Mouse (Mus musculus): Measurements from ENCODE around the gene B4galt2. TPM values are rescaled to one million over a fixed set of nuclear protein-coding genes. Genes with fewer than 3 reads are reported as not detected.
A peak's percentile ranks its signal among the peaks of the same experiment; 100 is the strongest.

Gene B4galt2
- total RNA-seq, 2 experiments from 2014 or later: 2.6 to 3.5 TPM

DNA sequence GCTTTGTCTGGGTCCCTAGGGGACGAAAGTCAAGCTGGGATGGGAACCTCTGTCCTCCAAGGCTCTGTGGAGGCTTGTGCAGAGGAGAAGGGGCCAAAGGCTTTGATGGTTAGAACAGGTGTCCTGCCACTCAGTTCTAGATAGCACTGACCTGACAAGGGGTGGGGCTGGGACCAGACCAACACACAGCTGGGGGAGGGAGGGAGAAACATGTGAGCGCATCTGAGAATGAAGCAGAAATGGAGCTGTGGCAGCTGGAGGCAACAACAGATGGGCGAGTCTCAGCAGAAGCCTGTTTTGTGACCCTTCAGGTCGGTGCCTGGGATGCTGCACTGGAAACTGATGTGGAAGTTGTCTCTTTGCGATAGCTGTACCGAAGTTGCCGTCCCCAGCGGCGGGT, 14.0 kb downstream of the B4galt2 start:
- DNase-seq: no peak

DNA sequence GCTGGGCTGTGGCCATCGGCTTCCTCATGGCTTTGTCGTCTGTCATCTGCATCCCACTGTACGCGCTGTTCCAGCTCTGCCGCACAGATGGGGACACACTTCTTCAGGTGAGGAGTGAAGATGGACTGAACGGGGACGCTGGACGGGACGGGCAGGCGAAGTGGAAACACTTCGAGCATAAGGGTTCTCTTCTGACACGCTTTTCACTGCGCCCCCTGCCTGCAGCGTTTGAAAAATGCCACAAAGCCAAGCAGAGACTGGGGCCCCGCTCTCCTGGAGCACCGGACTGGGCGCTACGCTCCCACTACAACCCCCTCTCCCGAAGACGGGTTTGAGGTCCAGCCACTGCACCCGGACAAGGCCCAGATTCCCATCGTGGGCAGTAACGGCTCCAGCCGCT, 15.5 kb downstream of the B4galt2 start:
- DNase-seq: peak; percentile 40

DNA sequence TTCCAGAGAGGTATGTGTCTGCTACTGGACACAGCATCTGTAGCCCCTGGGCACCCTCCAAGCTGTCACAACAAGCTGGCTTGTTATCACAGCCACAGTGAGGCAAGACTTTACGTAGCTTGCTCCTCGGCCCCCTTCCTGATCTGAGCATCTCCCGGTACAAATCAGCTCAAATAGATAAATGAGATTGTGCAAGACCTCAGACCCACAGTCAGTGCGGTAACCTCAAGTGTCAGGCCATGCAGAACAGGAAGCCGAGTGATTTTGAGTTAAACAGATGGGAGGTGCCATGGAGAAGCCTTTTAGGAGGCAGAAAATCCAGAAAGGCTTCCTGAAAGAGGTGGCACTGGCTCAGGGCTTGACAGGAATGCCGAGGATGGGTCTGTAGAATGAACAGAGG, 16.3 kb downstream of the B4galt2 start:
- no peak for DNase-seq

DNA sequence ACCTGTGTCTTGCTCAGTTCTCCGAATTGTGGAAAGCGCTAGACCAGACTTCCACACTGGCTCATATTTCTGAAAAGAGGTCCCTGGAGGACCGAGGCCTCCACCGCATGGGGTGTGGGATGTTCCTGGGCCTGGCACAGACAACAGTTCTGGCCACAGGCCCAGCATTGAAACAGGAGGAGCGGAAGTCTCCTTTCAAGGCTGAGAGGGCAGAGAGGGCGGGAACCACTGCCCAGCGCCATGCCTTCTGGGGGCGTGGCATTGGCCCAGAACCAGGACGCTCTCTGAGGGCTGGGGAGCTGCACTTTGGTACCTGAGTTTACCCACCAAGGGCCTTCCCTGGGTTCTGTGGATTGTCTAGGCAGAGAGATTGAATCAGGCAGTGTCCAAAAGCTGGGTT, 17.2 kb downstream of the B4galt2 start:
- DNase-seq: peak; percentile 81

DNA sequence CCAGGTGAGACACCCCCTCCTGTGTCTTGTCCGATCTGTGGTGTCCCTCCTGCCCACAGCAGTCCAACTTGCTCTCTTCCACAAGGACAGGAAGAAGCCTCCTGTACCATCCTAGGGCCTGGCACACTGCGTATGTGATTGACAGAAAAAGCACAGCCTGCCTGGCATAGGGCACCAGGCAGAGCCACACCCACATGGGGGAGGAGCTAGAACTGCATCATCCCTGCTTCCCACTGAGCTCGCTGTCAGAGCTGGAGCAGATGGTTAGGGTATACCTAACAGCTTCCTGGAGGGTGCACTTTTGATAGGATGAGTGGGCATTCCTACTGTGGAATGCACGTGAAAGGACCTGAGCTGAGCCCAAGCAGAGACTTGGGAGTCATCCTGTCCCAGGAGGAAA, 20.5 kb downstream of the B4galt2 start:
- no peak for DNase-seq

DNA sequence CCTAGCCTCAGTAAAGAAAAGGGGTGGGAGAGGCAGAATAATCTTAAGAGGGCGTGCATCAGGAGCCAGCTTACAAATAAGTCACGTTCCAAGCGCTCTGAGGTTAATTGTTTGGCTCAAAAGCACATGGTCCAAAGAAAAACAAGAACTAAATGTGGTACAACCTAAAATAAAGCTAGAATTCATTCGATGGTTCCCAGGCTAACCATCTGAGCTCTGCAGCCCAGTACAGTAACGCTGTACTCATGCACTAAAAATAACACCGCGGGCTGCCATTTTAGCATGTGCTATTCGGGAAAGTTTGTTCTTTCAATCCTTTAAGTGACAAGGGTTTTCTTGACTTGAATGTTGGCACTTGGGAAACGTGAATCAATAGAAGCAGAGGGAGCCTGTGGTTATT, 22.7 kb downstream of the B4galt2 start:
- DNase-seq: no peak

DNA sequence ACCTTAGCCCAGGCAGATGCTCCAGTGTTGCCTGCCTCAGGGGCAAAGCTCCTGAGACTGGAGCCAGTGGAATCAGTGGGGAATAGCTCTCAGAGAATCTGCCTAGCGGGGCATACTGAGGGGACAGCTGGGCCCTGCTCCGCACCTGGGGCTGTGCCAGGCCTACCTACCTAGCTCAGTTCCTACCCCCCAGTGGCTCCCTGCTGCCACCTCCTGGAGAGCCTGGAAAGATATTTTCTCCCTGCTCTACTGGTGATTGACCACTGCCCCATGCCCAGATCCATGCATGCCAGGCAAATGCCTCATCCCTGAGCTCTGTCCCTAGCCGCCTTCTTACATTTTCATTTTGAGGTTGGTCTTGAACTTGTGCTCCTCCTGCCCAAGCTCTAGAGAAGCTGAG, 24.5 kb downstream of the B4galt2 start:
- peak; percentile 66 for DNase-seq

DNA sequence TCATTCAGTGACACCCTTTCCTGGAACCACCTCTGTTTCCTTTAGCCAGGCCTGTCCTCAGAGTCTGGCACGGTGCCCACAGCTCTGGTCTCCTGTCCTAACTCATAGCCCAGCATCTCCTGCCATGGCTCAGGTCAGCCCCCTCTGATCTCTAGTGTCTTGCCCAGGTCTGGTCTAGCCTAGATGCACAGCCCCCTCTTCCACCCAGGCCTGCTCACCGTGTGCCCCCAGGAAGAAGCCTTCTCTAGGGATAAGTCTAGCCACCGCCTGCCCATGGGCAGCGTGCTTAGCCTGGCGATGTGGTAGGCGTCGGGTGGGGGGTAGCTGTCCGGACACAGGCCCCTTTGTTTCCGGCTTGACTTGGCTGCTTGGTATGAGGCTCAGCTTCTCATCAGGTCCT, 28.1 kb downstream of the B4galt2 start:
- no peak for DNase-seq

DNA sequence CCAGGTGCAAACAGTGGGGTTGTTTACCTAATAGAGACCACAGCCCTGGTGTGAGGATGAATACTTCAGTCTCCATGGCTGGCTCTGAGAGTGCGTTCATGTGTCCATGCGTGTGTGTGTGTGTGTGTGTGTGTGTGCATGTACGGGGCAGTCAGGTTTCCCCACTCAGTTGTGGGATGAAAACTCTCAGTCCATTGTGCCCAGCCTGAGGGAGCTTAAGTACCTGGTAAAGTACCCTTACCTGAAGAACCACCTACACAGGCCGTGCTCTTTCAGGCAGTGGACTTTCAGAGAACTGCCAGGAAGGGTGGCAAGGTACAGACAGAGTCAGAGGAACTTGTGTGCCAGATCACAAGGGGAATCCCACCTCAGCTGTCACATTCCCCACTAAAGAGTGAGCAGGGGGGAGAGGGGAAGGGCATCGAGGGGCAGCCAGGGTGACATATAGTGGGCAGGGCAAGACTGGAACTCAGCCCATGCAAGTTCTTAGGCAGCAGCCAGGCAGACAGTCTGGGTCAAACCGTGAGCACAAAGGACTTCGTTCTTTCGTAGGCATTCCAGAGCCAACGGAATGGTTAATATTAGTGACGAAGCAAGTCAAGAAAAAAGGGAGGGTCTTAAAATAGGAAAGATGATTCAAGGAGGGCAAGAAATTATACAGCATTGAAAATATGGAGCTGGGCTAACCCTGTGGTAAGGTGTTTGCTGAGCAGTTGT, 31.0 kb downstream of the B4galt2 start:
- no peak for DNase-seq

DNA sequence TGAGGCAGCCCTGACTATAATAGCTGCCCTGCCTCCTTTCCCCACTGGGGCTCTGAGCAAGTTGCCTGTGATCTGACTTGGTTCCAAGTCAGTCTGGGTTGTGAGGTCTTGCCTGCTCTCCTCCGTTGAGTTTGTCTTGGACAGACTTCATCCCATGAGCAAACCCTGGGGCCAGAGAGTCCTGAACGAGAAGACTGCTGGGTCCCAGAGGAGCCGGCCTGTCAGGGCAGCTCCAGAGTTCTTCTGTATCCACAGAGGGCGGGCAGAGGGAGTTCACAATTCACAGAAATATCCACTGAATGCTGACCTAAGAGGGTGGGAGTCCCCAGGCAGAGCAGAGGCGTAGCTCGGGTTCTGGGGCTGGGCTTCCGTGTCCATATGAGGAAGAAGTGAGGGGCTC, 32.4 kb downstream of the B4galt2 start:
- DNase-seq: peak; percentile 51

DNA sequence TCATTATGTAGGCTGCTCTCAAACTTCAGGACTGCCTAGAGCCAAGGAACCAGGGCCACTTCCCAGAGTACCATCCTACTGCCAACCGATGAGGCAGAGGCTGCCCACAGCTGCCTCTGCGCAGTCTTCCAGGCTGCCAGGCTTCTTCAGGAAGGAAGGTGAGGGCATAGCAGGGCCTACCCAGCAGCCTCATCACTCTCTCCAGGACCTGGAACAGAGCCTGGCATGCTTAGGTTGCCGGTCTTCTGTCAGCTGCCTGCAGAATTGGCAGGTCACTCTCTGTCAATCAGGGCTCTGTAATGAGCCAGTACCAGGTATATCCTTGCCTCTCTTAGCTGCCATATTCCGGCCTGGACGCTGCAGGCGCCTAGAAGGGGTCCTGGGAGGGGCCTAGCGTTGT, 33.1 kb downstream of the B4galt2 start:
- DNase-seq: peak; percentile 70

DNA sequence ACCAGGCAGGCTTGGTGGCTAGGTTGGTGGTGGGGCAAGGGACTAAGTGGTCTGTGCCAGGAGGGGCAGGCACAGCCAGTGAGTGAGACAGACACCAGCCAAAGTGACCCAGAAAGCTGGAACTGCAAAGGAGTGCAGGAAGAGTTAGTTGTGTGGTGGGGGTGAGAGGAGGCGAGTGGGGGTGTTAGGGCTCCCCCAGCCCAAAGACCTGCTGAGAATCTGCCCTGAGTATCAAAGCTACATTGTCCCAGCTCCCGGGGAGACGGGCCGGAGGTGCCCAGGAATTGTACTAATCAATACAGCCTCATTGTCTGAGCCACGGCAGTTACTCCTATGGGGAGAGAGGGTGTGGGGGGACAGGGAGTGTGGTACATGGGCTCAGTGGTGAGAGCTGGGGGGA, 33.8 kb downstream of the B4galt2 start:
- DNase-seq: no peak

DNA sequence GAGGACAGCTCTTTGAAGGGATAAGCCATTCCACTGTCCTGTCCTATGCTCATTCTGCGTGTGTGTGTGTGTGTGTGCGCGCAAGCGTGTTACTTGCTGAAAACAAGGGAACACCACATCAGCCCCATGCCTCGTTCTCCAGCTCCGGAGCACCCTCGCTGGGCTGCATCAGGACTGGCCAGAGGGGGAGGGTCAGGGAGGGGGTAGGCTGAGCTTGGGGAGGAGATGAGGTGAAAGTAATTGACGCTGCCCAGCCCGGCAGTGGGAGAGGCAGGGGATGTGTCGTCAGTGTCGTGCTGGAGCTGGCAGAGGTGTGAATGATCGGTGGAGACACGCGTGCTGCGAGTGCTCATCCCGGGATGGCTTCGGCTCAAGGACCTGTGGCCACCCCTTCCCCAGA, 34.2 kb downstream of the B4galt2 start:
- DNase-seq: no peak

DNA sequence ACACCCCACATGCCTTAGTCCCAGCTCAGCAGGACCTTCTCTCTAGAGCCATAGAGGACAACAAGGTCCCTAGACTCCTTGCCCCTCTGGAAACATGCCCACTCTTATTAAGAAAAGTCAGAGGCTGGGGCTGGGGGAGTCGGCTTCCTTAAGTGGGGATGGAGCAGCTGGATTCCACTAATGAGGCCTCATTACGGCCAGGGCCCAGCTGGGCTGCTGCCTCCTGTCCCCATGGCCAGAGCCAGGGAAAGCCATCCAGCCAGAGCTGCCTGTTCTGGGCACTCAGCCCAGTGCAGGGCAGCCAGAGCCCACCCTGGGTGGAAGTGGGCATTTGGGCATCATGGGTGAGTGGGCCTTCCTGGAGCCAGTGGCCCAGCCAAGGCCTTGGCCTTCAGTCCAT, 36.3 kb downstream of the B4galt2 start:
- no peak for DNase-seq

DNA sequence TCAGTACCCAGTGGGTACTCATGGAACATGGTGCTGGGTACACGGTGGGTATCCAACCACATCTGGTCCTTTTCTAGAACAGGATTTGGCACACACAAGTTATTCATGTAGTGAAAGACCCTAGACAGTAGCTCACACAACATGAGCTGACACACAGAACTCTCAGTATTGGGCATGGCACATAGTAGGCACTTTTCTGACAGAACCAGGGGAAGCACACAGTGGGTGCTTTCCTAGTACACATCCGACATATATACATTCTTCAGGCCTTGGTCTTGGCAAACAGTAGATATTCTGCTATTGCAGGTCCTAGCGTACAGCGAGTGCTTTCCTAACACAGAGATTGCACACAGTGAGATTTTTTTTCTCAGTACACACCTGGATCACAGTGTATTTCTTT, 37.0 kb downstream of the B4galt2 start:
- no peak for DNase-seq

DNA sequence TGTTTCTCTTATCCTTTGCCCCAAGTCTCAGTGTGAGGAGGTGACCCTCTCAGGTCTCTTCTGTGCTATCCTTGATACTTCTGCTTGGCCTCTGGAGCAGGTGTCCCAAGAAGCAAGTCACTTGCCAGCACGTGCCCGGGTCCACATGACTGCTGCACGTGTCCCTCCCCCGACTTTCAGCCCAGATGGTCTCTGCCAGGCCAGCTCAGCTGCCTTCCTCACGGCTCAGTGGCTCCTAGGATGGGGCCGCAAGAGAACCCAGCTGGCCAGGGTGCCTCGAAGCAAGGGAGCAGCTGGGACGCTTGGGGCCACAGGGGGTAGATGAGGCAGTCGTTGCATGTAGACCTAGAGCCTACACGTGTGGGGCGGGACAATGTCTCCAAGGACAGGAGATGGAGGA, 38.0 kb downstream of the B4galt2 start:
- no peak for DNase-seq

DNA sequence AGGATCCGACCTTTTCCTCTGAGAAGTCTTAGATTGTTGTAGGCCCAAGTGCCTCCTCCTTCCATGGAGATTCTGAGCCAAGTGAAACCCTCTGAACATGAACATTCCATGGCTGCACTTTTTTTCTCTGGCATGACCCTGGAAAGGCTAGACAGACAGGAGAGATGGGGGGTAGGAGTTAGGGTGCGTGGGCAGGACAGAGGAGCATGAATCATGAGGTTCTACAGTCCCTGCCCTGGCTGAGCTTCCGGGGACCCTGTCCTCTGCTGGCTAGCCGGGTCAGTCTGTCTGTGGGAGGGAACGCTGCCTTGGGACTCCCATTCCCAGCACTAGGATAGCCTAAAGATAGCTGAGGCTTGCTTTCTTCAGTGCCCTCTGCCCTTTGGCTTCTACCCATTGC, 38.8 kb downstream of the B4galt2 start:
- no peak for DNase-seq

DNA sequence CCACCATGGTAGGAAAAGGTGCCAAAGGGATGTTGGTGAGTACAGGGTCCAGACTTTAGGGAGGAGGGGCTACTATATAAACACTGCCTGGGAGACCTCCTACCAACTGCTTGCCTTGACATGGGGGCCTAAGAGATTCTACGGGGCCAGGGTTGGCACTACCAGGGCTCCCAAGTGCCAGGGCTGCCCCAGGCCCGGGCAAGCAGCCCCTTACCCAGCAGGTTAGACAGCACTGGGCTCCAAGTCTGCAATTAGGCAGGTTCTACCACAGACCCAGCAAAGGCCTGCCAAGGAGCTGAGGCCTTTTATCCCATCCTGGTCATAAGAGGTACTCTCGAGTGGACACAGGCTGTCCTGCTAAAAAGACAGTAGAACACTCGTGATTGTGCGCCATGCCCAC, 40.2 kb downstream of the B4galt2 start:
- DNase-seq: no peak

DNA sequence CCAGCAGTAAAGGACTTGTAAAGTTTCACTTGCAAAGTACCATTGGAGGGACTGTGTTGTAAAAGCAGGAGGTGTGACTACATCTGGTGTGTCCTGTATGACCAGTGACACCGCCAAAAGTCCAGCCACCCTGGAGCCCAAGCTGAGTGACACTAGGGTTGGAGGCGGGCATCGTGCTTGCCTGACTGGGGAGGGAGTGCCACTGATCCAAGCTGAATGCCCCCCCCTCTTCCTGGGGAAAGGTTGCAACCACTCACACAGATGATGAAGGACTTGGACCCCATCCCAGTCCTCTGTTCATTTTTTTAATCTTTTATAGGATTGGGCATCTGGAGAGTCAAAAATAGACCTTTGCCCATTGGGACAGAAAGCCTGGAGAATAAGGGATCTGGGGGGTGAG, 41.7 kb downstream of the B4galt2 start:
- no peak for DNase-seq

DNA sequence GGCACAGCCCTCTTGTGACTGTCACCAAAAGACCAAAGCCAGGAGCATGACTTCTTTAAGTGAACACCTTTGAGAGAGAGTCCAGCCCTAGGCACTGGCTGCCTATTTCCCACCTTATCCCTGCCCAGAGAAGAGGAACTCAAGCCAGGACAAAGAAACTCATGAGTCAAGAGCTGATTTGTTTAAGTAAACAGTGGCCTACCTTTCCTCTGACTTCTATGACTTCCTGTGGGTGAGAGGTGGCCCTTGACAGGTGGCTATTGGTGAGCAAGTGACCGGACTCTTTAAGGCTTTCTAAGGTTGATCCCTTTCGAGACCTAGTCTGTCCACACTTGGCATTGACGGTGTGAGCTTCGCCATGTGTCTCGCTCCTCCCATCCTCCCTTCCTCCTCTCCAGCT, 42.5 kb downstream of the B4galt2 start:
- no peak for DNase-seq

DNA sequence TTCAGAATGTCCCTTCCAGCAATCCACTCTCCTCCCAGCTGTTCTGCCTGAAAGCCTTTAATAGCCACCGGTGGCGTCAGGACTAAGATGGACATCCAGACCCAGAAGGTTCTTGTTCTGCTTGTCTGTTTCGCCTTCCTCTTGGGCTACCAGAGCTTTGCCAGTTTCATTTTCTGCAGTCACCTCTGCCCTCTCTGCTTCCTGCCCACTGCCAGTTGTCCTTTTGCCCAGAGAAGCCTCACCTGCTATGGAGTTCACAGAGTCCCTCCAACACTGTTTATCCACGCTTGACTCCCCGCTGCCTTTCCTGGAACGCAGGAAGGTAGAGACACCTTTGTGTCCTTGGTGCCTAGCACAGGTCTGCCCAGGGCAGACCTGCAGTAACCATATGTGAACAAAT, 43.9 kb downstream of the B4galt2 start:
- DNase-seq: no peak

DNA sequence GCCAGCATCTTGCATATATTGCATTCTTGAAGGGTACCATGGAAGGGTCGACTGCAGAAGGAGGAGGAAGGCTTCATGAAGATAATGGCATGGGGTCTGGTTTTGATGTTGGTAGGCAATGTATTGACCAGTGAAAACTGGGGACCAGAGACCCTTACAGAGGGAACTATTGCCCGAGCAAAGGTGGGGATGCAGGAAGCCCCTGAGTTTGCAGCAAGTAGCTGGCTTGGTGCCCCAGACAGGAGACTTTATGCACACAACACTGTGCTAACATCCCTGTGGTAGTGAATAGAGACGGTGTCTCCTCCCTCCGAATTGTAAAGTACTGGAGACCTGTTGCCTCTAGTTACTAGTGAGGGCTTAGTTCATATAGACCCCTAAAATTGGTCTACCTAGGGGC, 46.0 kb downstream of the B4galt2 start:
- no peak for DNase-seq

DNA sequence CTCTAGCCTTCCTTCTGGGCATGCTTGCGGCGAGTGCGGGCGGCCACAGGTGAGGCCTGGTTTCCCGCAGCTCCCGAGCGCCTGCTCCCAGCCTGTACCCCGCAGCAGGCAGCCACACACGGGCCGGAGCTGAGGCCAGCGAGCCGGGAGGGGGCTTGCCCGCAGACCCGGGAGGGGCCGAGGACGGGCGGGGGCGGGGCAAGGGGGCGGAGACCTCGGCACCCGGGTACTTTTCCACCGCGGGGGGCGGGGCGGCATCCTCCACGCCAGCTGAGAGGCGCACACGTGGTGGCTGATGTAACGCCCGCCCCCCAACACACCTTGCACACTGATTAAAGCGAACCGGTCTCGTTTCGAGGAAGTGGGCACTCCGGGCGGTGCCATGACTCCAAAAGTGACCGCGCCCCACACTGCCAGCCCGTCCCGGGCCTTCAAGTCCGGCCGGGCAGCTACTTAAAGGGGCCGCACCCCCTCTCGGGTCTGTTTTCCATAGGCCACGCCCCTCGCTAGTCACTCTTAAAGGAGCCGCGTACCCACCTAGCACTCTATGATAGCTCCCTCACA, 47.0 kb downstream of the B4galt2 start:
- DNase-seq: peak; percentile 89

DNA sequence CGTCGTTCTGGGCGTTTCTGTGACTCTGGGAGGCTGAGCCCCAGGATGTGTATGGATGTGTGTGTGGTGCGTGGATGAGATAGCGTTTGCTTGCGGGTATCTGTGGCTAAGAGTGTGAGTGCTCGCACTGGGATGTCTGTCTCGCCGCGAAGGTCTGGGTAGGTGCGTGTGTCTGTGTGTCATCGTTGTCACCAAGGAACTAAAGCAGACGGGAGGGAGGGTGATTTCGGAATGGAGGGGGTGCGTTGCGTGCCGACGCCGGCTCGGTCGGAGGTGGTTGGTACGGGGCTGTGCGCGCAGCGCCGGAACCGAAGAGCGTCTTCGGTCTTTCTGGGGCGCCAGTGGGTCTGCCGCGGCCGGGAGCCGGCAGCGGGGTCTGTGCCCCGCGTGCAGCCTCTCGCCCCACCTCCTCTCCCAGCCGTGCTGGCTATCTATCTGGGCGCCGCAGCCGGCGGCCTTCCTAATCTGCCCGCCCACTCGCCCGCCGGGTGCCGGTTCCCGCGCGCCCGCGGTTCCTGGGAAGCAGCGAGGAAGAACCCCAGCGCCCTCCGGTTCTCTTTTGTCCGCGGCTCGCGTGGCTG, 47.7 kb downstream of the B4galt2 start:
- no peak for DNase-seq
